Mouse (Mus musculus) MEL (cell line): ENCODE results near the gene Arf4. TPM values are rescaled to one million over a fixed set of nuclear protein-coding genes. Genes with fewer than 3 reads are reported as not detected.

Experiments
- DNase-seq: peaks from one replicate; pipeline ENCODE4 v3.0.0; 2011; ENCODE audit warnings: low read depth, low spot score
- H3K27ac ChIP-seq: 2 replicates; pipeline ENCODE4 v1.5.1; 2012; ENCODE audit warnings: low read depth, mild to moderate bottlenecking, control low read depth, low read length, moderate library complexity; ENCODE audit not compliant: control insufficient read depth
- H3K27me3 ChIP-seq, 2 experiments: fragments of 150-350 bp in 1 of 2; sonication (generic) in 1 of 2; 2 replicates each; pipeline ENCODE4 v1.6.1; 2012; ENCODE audit warnings: low read length in 2 of 2, mild to moderate bottlenecking in 2 of 2, improper control_type of control experiment in 1 of 2, moderate library complexity in 1 of 2; ENCODE audit not compliant: insufficient read depth in 2 of 2, control insufficient read depth in 1 of 2
- H3K36me3 ChIP-seq, 2 experiments: 2 replicates each; pipeline ENCODE4 v1.6.1; 2012 to 2014; ENCODE audit warnings: low read length in 2 of 2, improper control_type of control experiment in 1 of 2, inconsistent platforms in 1 of 2, mild to moderate bottlenecking in 1 of 2; ENCODE audit not compliant: insufficient read depth in 2 of 2, control insufficient read depth in 1 of 2
- H3K4me1 ChIP-seq, 2 experiments: fragments of 150-350 bp in 1 of 2; sonication (generic) in 1 of 2; 2 replicates each; pipeline ENCODE4 v1.6.1; 2012; ENCODE audit warnings: low read length in 2 of 2, improper control_type of control experiment in 1 of 2, mild to moderate bottlenecking in 1 of 2; ENCODE audit not compliant: insufficient read depth in 2 of 2, control insufficient read depth in 1 of 2
- H3K4me3 ChIP-seq, 2 experiments: fragments of 150-350 bp in 1 of 2; sonication (generic) in 1 of 2; 2 replicates each; pipeline ENCODE4 v1.5.1; 2012; ENCODE audit warnings: low read depth in 2 of 2, low read length in 2 of 2, mild to moderate bottlenecking in 2 of 2, moderate library complexity in 2 of 2, control low read depth in 1 of 2, improper control_type of control experiment in 1 of 2; ENCODE audit not compliant: control insufficient read depth in 1 of 2, insufficient read depth in 1 of 2
- H3K79me2 ChIP-seq: 2 replicates; pipeline ENCODE4 v1.6.1; 2012; ENCODE audit warnings: mild to moderate bottlenecking, low read length, moderate library complexity; ENCODE audit not compliant: control insufficient read depth, poor library complexity, insufficient read depth
- H3K9ac ChIP-seq: 2 replicates; pipeline ENCODE4 v1.6.1; 2012; ENCODE audit warnings: low read depth, mild to moderate bottlenecking, control low read depth, low read length, moderate library complexity; ENCODE audit not compliant: control insufficient read depth, poor library complexity, severe bottlenecking
- H3K9me3 ChIP-seq: fragments of 150-350 bp; sonication (generic); replicated peaks from 2 replicates; pipeline ENCODE4 v1.6.1; 2012; ENCODE audit warnings: mild to moderate bottlenecking, low read length, improper control_type of control experiment, moderate library complexity; ENCODE audit not compliant: insufficient read depth
- CHD1 ChIP-seq: IDR thresholded peaks from 2 replicates; pipeline ENCODE4 v1.6.1; 2012; ENCODE audit warnings: low read depth, mild to moderate bottlenecking, inconsistent platforms, low read length, improper control_type of control experiment
- CHD2 ChIP-seq: IDR thresholded peaks from 2 replicates; pipeline ENCODE4 v1.6.1; 2011; ENCODE audit warnings: low read length, improper control_type of control experiment
- CTCF ChIP-seq, 3 experiments: IDR thresholded peaks in 2 of 3; conservative IDR thresholded peaks in 1 of 3; 2 replicates each; pipeline ENCODE4 v1.5.1; 2011 to 2012; ENCODE audit warnings: low read length in 3 of 3, low read depth in 2 of 3, mild to moderate bottlenecking in 2 of 3, improper control_type of control experiment in 1 of 3, inconsistent platforms in 1 of 3, mixed read lengths in 1 of 3, moderate library complexity in 1 of 3; ENCODE audit not compliant: control insufficient read depth in 1 of 3, insufficient read depth in 1 of 3, poor library complexity in 1 of 3, severe bottlenecking in 1 of 3
- E2F4 ChIP-seq: IDR thresholded peaks from 2 replicates; pipeline ENCODE4 v1.6.1; 2011; ENCODE audit warnings: low read depth, low read length, improper control_type of control experiment, borderline replicate concordance
- ELF1 ChIP-seq: IDR thresholded peaks from 2 replicates; pipeline ENCODE4 v1.6.1; 2014; ENCODE audit warnings: low read depth, mild to moderate bottlenecking, inconsistent platforms, low read length, improper control_type of control experiment, moderate library complexity
- GABPA ChIP-seq: IDR thresholded peaks from 2 replicates; pipeline ENCODE4 v1.6.1; 2012; ENCODE audit warnings: low read depth, mild to moderate bottlenecking, inconsistent platforms, low read length, improper control_type of control experiment, moderate library complexity
- GATA1 ChIP-seq: IDR thresholded peaks from 2 replicates; pipeline ENCODE4 v1.6.1; 2011; ENCODE audit warnings: low read depth, low read length, improper control_type of control experiment
- HCFC1 ChIP-seq: IDR thresholded peaks from 2 replicates; pipeline ENCODE4 v1.6.1; 2012; ENCODE audit warnings: low read depth, mild to moderate bottlenecking, inconsistent platforms, low read length, improper control_type of control experiment, moderate library complexity
- JUND ChIP-seq: IDR thresholded peaks from 2 replicates; pipeline ENCODE4 v1.6.1; 2011; ENCODE audit warnings: low read depth, mild to moderate bottlenecking, improper control_type of control experiment, low read length
- MAFK ChIP-seq: IDR thresholded peaks from 2 replicates; pipeline ENCODE4 v1.6.1; 2011; ENCODE audit warnings: low read depth, mild to moderate bottlenecking, low read length, improper control_type of control experiment, borderline replicate concordance
- MYB ChIP-seq: IDR thresholded peaks from 2 replicates; pipeline ENCODE4 v1.6.1; 2011; ENCODE audit warnings: mild to moderate bottlenecking, low read depth, low read length, improper control_type of control experiment
- POLR2A ChIP-seq, 2 experiments: IDR thresholded peaks; 2 replicates each; pipeline ENCODE4 v1.6.1; 2011 to 2012; ENCODE audit warnings: low read length in 2 of 2, mild to moderate bottlenecking in 2 of 2, control low read depth in 1 of 2, improper control_type of control experiment in 1 of 2, low read depth in 1 of 2, moderate library complexity in 1 of 2; ENCODE audit not compliant: control insufficient read depth in 1 of 2, insufficient read depth in 1 of 2, poor library complexity in 1 of 2
- POLR2AphosphoS2 ChIP-seq: IDR thresholded peaks from 2 replicates; pipeline ENCODE4 v1.6.1; 2011; ENCODE audit warnings: low read length, improper control_type of control experiment
- POLR2AphosphoS5 ChIP-seq: IDR thresholded peaks from 2 replicates; pipeline ENCODE4 v1.6.1; 2012; ENCODE audit warnings: low read depth, borderline replicate concordance, mild to moderate bottlenecking, inconsistent platforms, low read length, moderate library complexity, mixed read lengths
- TBP ChIP-seq: IDR thresholded peaks from 2 replicates; pipeline ENCODE4 v1.8.0; 2011; ENCODE audit warnings: low read depth, low read length, improper control_type of control experiment
- TCF12 ChIP-seq: IDR thresholded peaks from 2 replicates; pipeline ENCODE4 v1.6.1; 2014; ENCODE audit warnings: low read depth, mild to moderate bottlenecking, inconsistent platforms, low read length, improper control_type of control experiment, moderate library complexity
- UBTF ChIP-seq: IDR thresholded peaks from 2 replicates; pipeline ENCODE4 v1.6.1; 2012; ENCODE audit warnings: low read depth, mild to moderate bottlenecking, inconsistent platforms, low read length, improper control_type of control experiment, moderate library complexity, borderline replicate concordance; ENCODE audit not compliant: insufficient read depth
- USF2 ChIP-seq, 2 experiments: IDR thresholded peaks; 2 replicates each; pipeline ENCODE4 v1.6.1; 2011 to 2012; ENCODE audit warnings: improper control_type of control experiment in 2 of 2, low read length in 2 of 2, borderline replicate concordance in 1 of 2, inconsistent platforms in 1 of 2, low read depth in 1 of 2, mild to moderate bottlenecking in 1 of 2; ENCODE audit not compliant: insufficient read depth in 1 of 2
- ZKSCAN1 ChIP-seq: IDR thresholded peaks from 2 replicates; pipeline ENCODE4 v1.6.1; 2012; ENCODE audit warnings: low read depth, mild to moderate bottlenecking, inconsistent platforms, low read length, improper control_type of control experiment, moderate library complexity
- ZMIZ1 ChIP-seq: IDR thresholded peaks from 2 replicates; pipeline ENCODE4 v1.6.1; 2012; ENCODE audit warnings: low read depth, mild to moderate bottlenecking, inconsistent platforms, low read length, improper control_type of control experiment, moderate library complexity
- ZNF384 ChIP-seq: IDR thresholded peaks from 2 replicates; pipeline ENCODE4 v1.6.1; 2012; ENCODE audit warnings: low read depth, mild to moderate bottlenecking, inconsistent platforms, low read length, improper control_type of control experiment
- polyA plus RNA-seq, 2 experiments: library from polyadenylated mRNA; stranded (reverse) in 1 of 2; unstranded in 1 of 2; fragments of >175 nt in 1 of 2; fragments of >200 nt in 1 of 2; gene quantifications; 2 replicates each; pipeline versions ENCODE4 v1.2.1 to v1.2.4; 2012; ENCODE audit warnings: low replicate concordance in 2 of 2, low read depth in 1 of 2; ENCODE audit not compliant: insufficient read length in 2 of 2, insufficient read depth in 1 of 2, missing spikeins in 1 of 2
- total RNA-seq: library from RNA; depleted of rRNA; stranded (reverse); fragments of 300-350 nt; gene quantifications from 2 replicates; pipeline ENCODE4 v1.2.3, GENCODE M21; 2012

Gene Arf4
- total and polyA plus RNA-seq, 3 experiments: 50.9 to 87.6 TPM; not detected in 1

- DNase-seq: no peak
- H3K36me3 ChIP-seq: peaks cover 8 to 29% of the 10 kb centered on the region in 2 experiments
- no peak overlapping the region for H3K4me3 ChIP-seq
- no peak overlapping the region for H3K9ac ChIP-seq
- no peaks in the 10 kb centered on the region for H3K27me3 ChIP-seq
- H3K9me3 ChIP-seq: no peaks in the 10 kb centered on the region
- no peak overlapping the region for H3K27ac ChIP-seq
- TF ChIP-seq CHD2 (no peak), CHD1 (no peak), POLR2A (IDR thresholded peaks at IDR 0.05; ENCODE audit: control insufficient read depth in 1 of 2, insufficient read depth in 1 of 2, low read depth in 1 of 2, low read length in 2 of 2, poor library complexity in 1 of 2) (0 out of 4 replicates have a peak, but pooled peaks of 1 of the 2 experiments have one; percentile 10), ZKSCAN1 (no peak)
- H3K79me2 ChIP-seq: peaks cover 34% of the 10 kb centered on the region
- peaks cover 4 to 8% of the 10 kb centered on the region in 2 experiments; a peak in 3 of 4 replicates for H3K4me1 ChIP-seq
These were observed 26.0 kb downstream of the Arf4 start for GRCm38 (mm10) chr14:26663851-26664250.

GRCm38 (mm10) chr14:26667991-26668370, 30.1 kb downstream of the Arf4 start:
- Histone ChIP-seq H3K27ac (no peak overlapping the region), H3K9me3 (no peaks in the 10 kb centered on the region), H3K9ac (peak overlapping the region; percentile 90), H3K4me1 (peaks cover 10 to 15% of the 10 kb centered on the region in 2 experiments), H3K79me2 (peaks cover 40% of the 10 kb centered on the region), H3K4me3 (peak overlapping the region; percentile 50 to 88), H3K27me3 (no peaks in the 10 kb centered on the region), H3K36me3 (peaks cover 8 to 33% of the 10 kb centered on the region in 2 experiments)
- peak; percentile 51 for DNase-seq
- TF ChIP-seq TBP: no peak
- no peak for TF ChIP-seq HCFC1
- TF ChIP-seq MYB: no peak
- no peak for TF ChIP-seq E2F4
- TF ChIP-seq JUND: no peak
- TF ChIP-seq ELF1: no peak
- TF ChIP-seq USF2 (IDR thresholded peaks at IDR 0.05; ENCODE audit: borderline replicate concordance in 1 of 2, insufficient read depth in 1 of 2, low read depth in 1 of 2, low read length in 2 of 2): no peak
- TF ChIP-seq POLR2A (IDR thresholded peaks at IDR 0.05; ENCODE audit: control insufficient read depth in 1 of 2, insufficient read depth in 1 of 2, low read depth in 1 of 2, low read length in 2 of 2, poor library complexity in 1 of 2): no peak
- no peak for TF ChIP-seq POLR2AphosphoS2
- TF ChIP-seq CTCF (IDR thresholded peaks at IDR 0.05 in 2 of 3, conservative IDR thresholded peaks at IDR 0.05 in 1 of 3; ENCODE audit: control insufficient read depth in 1 of 3, insufficient read depth in 1 of 3, low read depth in 2 of 3, low read length in 3 of 3, poor library complexity in 1 of 3, severe bottlenecking in 1 of 3): no peak
- TF ChIP-seq GATA1: no peak
- TF ChIP-seq GABPA: no peak
- no peak for TF ChIP-seq ZMIZ1
- TF ChIP-seq TCF12: no peak
- no peak for TF ChIP-seq POLR2AphosphoS5
- TF ChIP-seq ZNF384: no peak
- no peak for TF ChIP-seq UBTF
- no peak for TF ChIP-seq MAFK
